Mouse (Mus musculus) monocyte, adult 2 months (primary cell): ENCODE measurements around the gene Gadd45a.
"Not testable (repeated sequence)": the region's sequence is repeated elsewhere in the genome, so short reads cannot be mapped to it uniquely, and the experiment has no call there.

Experiments used
- DNase-seq, 2 experiments: peaks; one replicate each; pipeline ENCODE4 v3.0.0; 2022; ENCODE audit warnings: low spot score in 2 of 2, low read depth in 1 of 2

Gadd45a gene

GRCm38 (mm10) chr6:67021308-67021707, 15.9 kb downstream of the Gadd45a start:
- no peak for DNase-seq

- DNase-seq: not testable (repeated sequence)
Measured at GRCm38 (mm10) chr6:67019001-67019400, 18.3 kb downstream of the Gadd45a start.

GRCm38 (mm10) chr6:67018365-67018764, 18.9 kb downstream of the Gadd45a start:
- no peak for DNase-seq

GRCm38 (mm10) chr6:67016520-67017111, 20.6 kb downstream of the Gadd45a start:
- DNase-seq: no peak

GRCm38 (mm10) chr6:67015739-67016519, 21.3 kb downstream of the Gadd45a start:
- no peak for DNase-seq

GRCm38 (mm10) chr6:67014679-67015075, 22.6 kb downstream of the Gadd45a start:
- no peak for DNase-seq

GRCm38 (mm10) chr6:67013949-67014678, 23.1 kb downstream of the Gadd45a start:
- no peak for DNase-seq

GRCm38 (mm10) chr6:67013293-67013948, 23.8 kb downstream of the Gadd45a start:
- no peak for DNase-seq

GRCm38 (mm10) chr6:67011217-67011518, 26.1 kb downstream of the Gadd45a start:
- DNase-seq: no peak

- DNase-seq: no peak
Measured at GRCm38 (mm10) chr6:67010370-67011216, 26.7 kb downstream of the Gadd45a start.

- DNase-seq: no peak
Measured at GRCm38 (mm10) chr6:67009888-67010287, 27.4 kb downstream of the Gadd45a start.

GRCm38 (mm10) chr6:66999800-67000199, 37.5 kb downstream of the Gadd45a start:
- no peak for DNase-seq

GRCm38 (mm10) chr6:66998645-66999044, 38.6 kb downstream of the Gadd45a start:
- no peak for DNase-seq

- DNase-seq: no peak
Measured at GRCm38 (mm10) chr6:66996257-66996656, 41.0 kb downstream of the Gadd45a start.

- DNase-seq: no peak
Measured at GRCm38 (mm10) chr6:66995825-66996224, 41.4 kb downstream of the Gadd45a start.

- DNase-seq: no peak
Measured at GRCm38 (mm10) chr6:66994981-66995380, 42.3 kb downstream of the Gadd45a start.

GRCm38 (mm10) chr6:66992786-66993185, 44.5 kb downstream of the Gadd45a start:
- DNase-seq: no peak

- DNase-seq: no peak
Measured at GRCm38 (mm10) chr6:66992232-66992631, 45.0 kb downstream of the Gadd45a start.

- DNase-seq: no peak
Measured at GRCm38 (mm10) chr6:66989518-66989917, 47.7 kb downstream of the Gadd45a start.

- no peak for DNase-seq
Measured at GRCm38 (mm10) chr6:66989037-66989436, 48.2 kb downstream of the Gadd45a start.

GRCm38 (mm10) chr6:66988363-66988762, 48.9 kb downstream of the Gadd45a start:
- no peak for DNase-seq
